Mouse (Mus musculus) liver, adult 2 months (tissue): ENCODE measurements around the gene Mafg. TPM values are rescaled to one million over a fixed set of nuclear protein-coding genes. Genes with fewer than 3 reads are reported as not detected.

Experiments used
- DNase-seq: peaks from one replicate; pipeline ENCODE4 v3.0.0-alpha.2; 2011; ENCODE audit warnings: low read depth, low spot score; ENCODE audit errors: extremely low read depth
- H3K27ac ChIP-seq: fragments of 200-500 bp; replicated peaks from 2 replicates; pipeline ENCODE4 v1.5.1; 2012; ENCODE audit warnings: low read depth, mild to moderate bottlenecking, control low read depth, inconsistent platforms, low read length; ENCODE audit not compliant: insufficient read depth
- H3K27me3 ChIP-seq: fragments of 200-500 bp; 2 replicates; pipeline ENCODE4 v1.6.1; 2012; ENCODE audit warnings: mild to moderate bottlenecking, moderate library complexity, low read length, inconsistent platforms; ENCODE audit not compliant: control insufficient read depth, insufficient read depth
- H3K36me3 ChIP-seq: fragments of 200-500 bp; 2 replicates; pipeline ENCODE4 v1.6.1; 2012; ENCODE audit warnings: low read length, inconsistent platforms; ENCODE audit not compliant: control insufficient read depth, insufficient read depth
- H3K4me1 ChIP-seq: fragments of 200-500 bp; 2 replicates; pipeline ENCODE4 v1.6.1; 2011; ENCODE audit warnings: low read length; ENCODE audit not compliant: control insufficient read depth, insufficient read depth
- H3K4me3 ChIP-seq: fragments of 200-500 bp; 2 replicates; pipeline ENCODE4 v1.5.1; 2011; ENCODE audit warnings: low read depth, mild to moderate bottlenecking, control low read depth, low read length, moderate library complexity; ENCODE audit not compliant: insufficient read depth
- H3K79me2 ChIP-seq: fragments of 200-500 bp; 2 replicates; pipeline ENCODE4 v1.6.1; 2012; ENCODE audit warnings: inconsistent platforms, mild to moderate bottlenecking, low read length, moderate library complexity; ENCODE audit not compliant: control insufficient read depth, insufficient read depth
- H3K9ac ChIP-seq: fragments of 200-500 bp; 2 replicates; pipeline ENCODE4 v1.6.1; 2012; ENCODE audit warnings: low read depth, mild to moderate bottlenecking, control low read depth, inconsistent platforms, low read length
- CTCF ChIP-seq: fragments of 200-500 bp; IDR thresholded peaks from 2 replicates; pipeline ENCODE4 v1.5.1; 2011; ENCODE audit warnings: low read depth, low read length, control low read depth
- POLR2A ChIP-seq: fragments of 200-500 bp; IDR thresholded peaks from 2 replicates; pipeline ENCODE4 v1.6.1; 2011; ENCODE audit warnings: low read length, control low read depth; ENCODE audit not compliant: insufficient read depth; ENCODE audit errors: extremely low read depth
- WGBS: fragments of 180-500 bp; shearing (Covaris S2); methylation state at CpG from one replicate; pipeline ENCODE4 v1.1.7; 2018; 5-methylcytosine and 5-hydroxymethylcytosine counted together
- polyA plus RNA-seq: library from polyadenylated mRNA; depleted of rRNA; stranded (reverse); fragments of >200 nt; gene quantifications from 2 replicates; pipeline ENCODE4 v1.2.3, GENCODE M21; 2012
- total RNA-seq: library from RNA; depleted of rRNA; stranded (reverse); fragments of >200 nt; gene quantifications from 2 replicates; pipeline ENCODE4 v1.2.3, GENCODE M21; 2014

The Mafg gene
- total and polyA plus RNA-seq, 2 experiments: 41.9 to 60.5 TPM

DNA sequence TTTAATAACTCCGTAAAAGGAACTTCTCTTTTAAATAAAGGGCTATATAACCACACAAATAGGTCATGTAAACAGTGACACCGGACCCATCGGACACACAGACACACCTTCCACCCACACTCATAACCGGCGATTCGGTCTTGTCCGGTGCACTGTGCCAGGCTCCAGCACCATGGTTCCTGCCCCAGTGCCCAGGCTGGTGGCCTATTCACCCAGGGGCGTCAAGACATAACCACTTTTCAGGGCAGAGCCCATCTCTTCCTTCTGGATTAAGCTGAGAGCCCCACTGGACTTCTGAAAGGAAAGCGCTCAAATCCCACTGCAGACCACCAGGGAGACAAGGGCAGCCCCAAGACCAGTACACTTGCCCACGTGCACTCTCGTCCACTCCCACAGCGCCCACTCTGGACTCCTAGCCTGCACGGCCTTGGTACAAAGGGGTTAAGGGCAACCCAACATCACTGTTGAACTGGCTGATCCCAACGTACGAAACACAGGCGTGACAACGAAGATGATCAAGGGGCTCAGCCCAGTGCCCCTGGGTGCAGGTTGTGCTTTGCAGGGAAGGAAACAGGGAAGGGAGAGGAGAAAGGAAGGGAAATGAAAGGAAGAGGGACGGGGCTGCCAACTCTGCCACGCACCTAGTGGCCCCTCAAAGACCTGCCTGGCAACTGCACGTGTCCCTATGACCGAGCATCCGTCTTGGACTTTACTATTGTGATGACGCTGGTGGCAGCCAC is 4.6 kb downstream of the Mafg start:
- Histone ChIP-seq H3K9ac (peak overlapping the region; percentile 48), H3K4me1 (peaks cover 37% of the 10 kb centered on the region), H3K27ac (peak overlapping the region; percentile 90), H3K79me2 (peaks cover 7% of the 10 kb centered on the region; the same call in 1 of the 2 replicates), H3K27me3 (no peaks in the 10 kb centered on the region), H3K4me3 (peak overlapping the region; percentile 64), H3K36me3 (no peaks in the 10 kb centered on the region)
- peak; percentile 51 for DNase-seq
- TF ChIP-seq CTCF (no peak), POLR2A (no peak)
- 31% methylated on average over 23 of the region's 23 CpGs for WGBS

GRCm38 (mm10) chr11:120627468-120628300 is 5.7 kb downstream of the Mafg start:
- Histone ChIP-seq H3K79me2 (peaks cover 11% of the 10 kb centered on the region; the same call in 1 of the 2 replicates), H3K9ac (peak overlapping the region; percentile 48), H3K27me3 (no peaks in the 10 kb centered on the region), H3K4me1 (peaks cover 41% of the 10 kb centered on the region), H3K27ac (peak overlapping the region; percentile 32), H3K4me3 (no peak overlapping the region; the same call in 1 of the 2 replicates), H3K36me3 (peaks cover 8% of the 10 kb centered on the region; the same call in 1 of the 2 replicates)
- no peak for TF ChIP-seq CTCF
- TF ChIP-seq POLR2A: no peak
- 41% methylated on average over 22 of the region's 22 CpGs for WGBS
- peak; percentile 77 for DNase-seq

- no peak for DNase-seq
- peaks cover 38% of the 10 kb centered on the region for H3K4me1 ChIP-seq
- peaks cover 12% of the 10 kb centered on the region; the same call in 1 of the 2 replicates for H3K79me2 ChIP-seq
- H3K9ac ChIP-seq: peak overlapping the region; percentile 48; the same call in 1 of the 2 replicates
- WGBS: 75% methylated on average over 11 of the region's 11 CpGs
- no peaks in the 10 kb centered on the region for H3K27me3 ChIP-seq
- TF ChIP-seq POLR2A: no peak
- H3K27ac ChIP-seq: no peak overlapping the region; the same call in none of the 2 replicates
- H3K4me3 ChIP-seq: no peak overlapping the region
- peaks cover 14% of the 10 kb centered on the region; the same call in 1 of the 2 replicates for H3K36me3 ChIP-seq
These were observed 6.5 kb downstream of the Mafg start for GRCm38 (mm10) chr11:120626785-120627467.

DNA sequence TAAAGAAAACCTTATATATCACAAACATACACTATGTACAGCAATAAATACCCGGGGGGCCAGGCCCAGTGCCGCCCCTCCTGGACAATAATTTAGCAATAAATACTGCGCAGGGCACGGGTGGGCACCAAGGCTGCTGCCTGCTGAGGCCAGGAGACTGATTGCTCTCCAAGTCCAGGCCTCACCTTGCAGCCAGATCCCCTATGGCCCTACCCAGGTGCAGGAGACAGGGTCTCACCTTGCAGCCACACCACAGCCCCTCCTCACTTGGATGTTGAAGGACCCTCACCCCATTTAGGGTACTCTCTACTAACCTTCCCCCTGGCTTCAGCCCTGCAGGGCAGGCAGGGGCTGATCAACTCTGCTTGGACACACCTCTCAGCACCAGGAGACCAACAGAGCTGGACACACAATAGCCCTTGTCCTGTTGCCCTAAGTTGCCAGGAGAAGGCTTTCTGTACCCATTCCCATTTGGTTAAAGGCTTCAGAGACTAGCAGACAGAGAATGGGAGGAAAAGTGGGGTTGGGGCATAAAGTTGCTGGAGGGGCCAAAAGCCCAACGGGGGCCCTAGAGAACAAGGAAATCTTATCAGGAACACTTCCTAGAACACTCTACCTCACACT is 8.1 kb downstream of the Mafg start, which contains the start of gene Sirt7:
Gene Sirt7, minus strand, starts transcription at position 89 of the 624 bp plus-strand sequence.
- H3K4me3 ChIP-seq: peak within 1 kb of the TSS; percentile 85
- no peaks in the 10 kb centered on the region for H3K27me3 ChIP-seq
- peak within 1 kb of the TSS; percentile 89 for H3K9ac ChIP-seq
- 13% methylated on average over 5 of the region's 5 CpGs for WGBS
- H3K79me2 ChIP-seq: peaks cover 12% of the 10 kb centered on the region; the same call in 1 of the 2 replicates
- peak within 1 kb of the TSS; percentile 83 for H3K27ac ChIP-seq
- DNase-seq: peak; percentile 39
- peaks cover 30% of the 10 kb centered on the region for H3K4me1 ChIP-seq
- peaks cover 19% of the 10 kb centered on the region; the same call in 1 of the 2 replicates for H3K36me3 ChIP-seq
- TF ChIP-seq POLR2A (no peak), CTCF (no peak)

GRCm38 (mm10) chr11:120624680-120625111 is 8.7 kb downstream of the Mafg start:
- Histone ChIP-seq H3K27me3 (no peaks in the 10 kb centered on the region), H3K79me2 (peaks cover 12% of the 10 kb centered on the region; the same call in 1 of the 2 replicates), H3K9ac (peak overlapping the region; percentile 89), H3K36me3 (peaks cover 21% of the 10 kb centered on the region; the same call in 1 of the 2 replicates), H3K4me1 (peaks cover 30% of the 10 kb centered on the region), H3K4me3 (peak overlapping the region; percentile 85), H3K27ac (peak overlapping the region; percentile 83)
- under 1% methylated on average over 52 of the region's 53 CpGs for WGBS
- TF ChIP-seq CTCF (no peak), POLR2A (peak; percentile 82)
- DNase-seq: peak; percentile 67
